Mouse (Mus musculus) G1E (cell line): ENCODE results near the gene Vps50.

ENCODE experiments used
- CTCF ChIP-seq: IDR thresholded peaks from 2 replicates; pipeline ENCODE4 v1.5.1; 2012; ENCODE audit warnings: low read depth, low read length, inconsistent platforms, mixed read lengths
- GATA1 ChIP-seq: IDR thresholded peaks from 2 replicates; pipeline ENCODE4 v1.6.1; 2012; ENCODE audit warnings: borderline replicate concordance, low read length, inconsistent platforms, mixed read lengths
- TAL1 ChIP-seq: conservative IDR thresholded peaks from 2 replicates; pipeline ENCODE4 v1.6.1; 2012; ENCODE audit warnings: low read depth, low read length, inconsistent platforms, mixed read lengths

DNA sequence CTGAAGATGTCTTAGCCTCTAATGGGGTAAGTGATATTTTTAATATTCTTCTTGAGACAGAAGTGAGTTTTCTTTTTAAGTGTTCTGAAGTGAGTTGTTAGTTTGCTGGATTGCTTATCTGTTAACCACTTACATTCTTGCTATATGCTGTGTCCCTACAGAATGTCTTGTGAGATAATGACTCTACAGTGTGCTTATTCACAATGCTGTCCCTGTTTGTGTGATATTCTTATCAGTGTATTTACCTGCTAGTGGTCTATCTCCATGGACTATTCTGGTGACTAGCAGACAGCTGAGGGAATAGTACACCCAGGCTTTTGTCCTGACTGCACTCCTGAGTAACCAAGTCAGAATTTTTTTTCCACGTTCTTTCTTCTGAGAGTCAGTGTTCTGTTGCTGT lies 67.5 kb downstream of the Vps50 start:
- TF ChIP-seq CTCF (no peak), TAL1 (no peak), GATA1 (no peak)
